Mouse (Mus musculus): ENCODE data around the gene Srsf4. TPM values are rescaled to one million over a fixed set of nuclear protein-coding genes. Genes with fewer than 3 reads are reported as not detected.

Srsf4 gene
- 100 to 1,000 TPM in 8 of 26 experiments, 10 to 100 TPM in 18; 65.0 to 125 (median 84.7) TPM for total RNA-seq (2018; cell fraction: chromatin; rRNA removed)
- total RNA-seq (2018; cell fraction: cytosol; rRNA removed), result 10 to 100 TPM; 25.6 to 35.4 (median 30.3) TPM
- total RNA-seq (2018; cell fraction: nucleus; rRNA removed), result 100 to 1,000 TPM in 2 of 26 experiments, 10 to 100 TPM in 24; 55.5 to 144 (median 73.0) TPM
- 30.6 to 39.6 TPM (median 32.8 TPM) in 3 replicates for polyA plus RNA-seq (2018)

DNA sequence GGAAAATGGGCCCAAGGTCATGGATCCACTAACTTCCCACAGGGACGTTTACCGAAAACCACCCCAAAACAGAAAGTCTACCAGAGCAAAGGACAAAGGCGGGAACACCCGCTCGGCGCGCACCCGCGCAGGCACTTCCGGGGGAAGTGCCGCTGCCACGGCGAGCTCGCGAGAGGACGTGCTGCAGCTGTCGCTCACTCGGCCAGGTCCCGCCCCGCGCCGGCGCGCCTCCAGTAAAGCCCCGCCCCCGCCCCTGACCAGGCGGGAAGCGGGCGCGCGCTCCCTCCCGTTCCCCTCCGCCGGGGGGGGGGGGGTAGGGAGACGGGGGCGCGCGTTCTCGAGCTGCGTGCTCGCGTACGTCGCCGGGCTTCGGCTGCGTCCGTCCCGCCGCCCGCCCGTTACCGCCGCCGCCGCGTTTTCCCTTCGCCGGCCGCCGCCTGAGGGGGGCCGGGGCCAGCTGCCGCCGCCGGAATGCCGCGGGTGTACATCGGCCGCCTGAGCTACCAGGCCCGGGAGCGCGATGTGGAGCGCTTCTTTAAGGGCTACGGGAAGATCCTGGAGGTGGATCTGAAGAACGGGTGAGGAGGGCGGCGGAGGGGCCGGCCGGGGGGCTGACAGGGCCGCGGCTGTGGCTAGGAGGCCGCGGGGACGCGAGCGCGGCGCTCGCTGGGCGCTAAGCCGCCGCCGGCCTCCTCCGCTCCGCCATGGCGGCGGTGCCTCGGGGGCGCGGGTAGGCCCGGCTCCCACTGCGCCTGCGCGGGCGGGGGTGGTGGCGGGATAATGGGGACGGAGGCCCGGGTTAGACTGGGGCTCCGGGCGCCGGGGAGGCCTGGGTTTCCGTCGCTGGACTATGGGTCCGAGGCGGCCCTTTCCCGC is at the start of gene Srsf4:
TSS of gene Srsf4 (plus strand) at position 325 of the 876 bp plus-strand sequence.
- peak within 1 kb of the TSS; percentile 74 for H3K27ac ChIP-seq
- H3K4me3 ChIP-seq (ENCODE audit: inconsistent target), result peak within 1 kb of the TSS; percentile 77
- WGBS (ENCODE audit: missing documents), result under 1% methylated on average over 51 of the region's 116 CpGs
- H3K79me2 ChIP-seq (ENCODE audit: inconsistent target), result peaks cover 46% of the 10 kb centered on the region
- H3K36me3 ChIP-seq (ENCODE audit: inconsistent target), result no peaks in the 10 kb centered on the region

GRCm38 (mm10) chr4:131824939-131825338 is 48.5 kb upstream of the Srsf4 start:
- no peaks in the 10 kb centered on the region for H3K79me2 ChIP-seq (ENCODE audit: inconsistent target)
- no peak overlapping the region for H3K4me3 ChIP-seq (ENCODE audit: inconsistent target)
- 58% methylated on average over 3 of the region's 3 CpGs for WGBS (ENCODE audit: missing documents)
- no peak overlapping the region for H3K27ac ChIP-seq
- H3K36me3 ChIP-seq (ENCODE audit: inconsistent target), result no peaks in the 10 kb centered on the region

GRCm38 (mm10) chr4:131825830-131826229 is 47.6 kb upstream of the Srsf4 start:
- Histone ChIP-seq H3K27ac (no peak overlapping the region), H3K79me2 (ENCODE audit: inconsistent target) (no peaks in the 10 kb centered on the region), H3K36me3 (ENCODE audit: inconsistent target) (no peaks in the 10 kb centered on the region), H3K4me3 (ENCODE audit: inconsistent target) (no peak overlapping the region)
- WGBS (ENCODE audit: missing documents), result 34% methylated on average over 8 of the region's 8 CpGs

GRCm38 (mm10) chr4:131826905-131827304 is 46.5 kb upstream of the Srsf4 start:
- WGBS (ENCODE audit: missing documents), result 64% methylated on average over 6 of the region's 6 CpGs
- H3K79me2 ChIP-seq (ENCODE audit: inconsistent target), result no peaks in the 10 kb centered on the region
- H3K27ac ChIP-seq, result no peak overlapping the region
- no peaks in the 10 kb centered on the region for H3K36me3 ChIP-seq (ENCODE audit: inconsistent target)
- H3K4me3 ChIP-seq (ENCODE audit: inconsistent target), result no peak overlapping the region

DNA sequence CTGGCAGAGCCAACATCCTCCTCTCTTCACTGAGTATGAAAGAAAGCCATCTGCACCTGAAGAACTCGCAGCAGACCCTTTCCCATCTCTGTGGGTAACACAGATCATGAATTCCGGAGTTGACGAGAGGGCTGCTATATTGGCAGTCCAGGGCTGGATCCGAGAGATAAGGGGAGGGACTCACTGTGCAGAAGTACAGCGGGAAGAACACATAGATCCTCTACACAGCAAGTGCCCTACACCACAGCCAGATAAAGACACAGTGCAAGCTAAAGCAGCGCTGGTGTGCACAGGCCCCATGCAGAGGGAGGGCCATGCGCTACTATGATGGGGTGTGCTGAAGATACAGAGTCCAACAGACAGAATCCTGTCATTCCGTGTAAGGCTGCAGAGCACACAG is 44.3 kb upstream of the Srsf4 start:
- Histone ChIP-seq H3K27ac (no peak overlapping the region), H3K79me2 (ENCODE audit: inconsistent target) (no peaks in the 10 kb centered on the region), H3K36me3 (ENCODE audit: inconsistent target) (no peaks in the 10 kb centered on the region), H3K4me3 (ENCODE audit: inconsistent target) (no peak overlapping the region)
- WGBS (ENCODE audit: missing documents), result 87% methylated on average over 8 of the region's 8 CpGs

- Histone ChIP-seq H3K36me3 (ENCODE audit: inconsistent target) (no peaks in the 10 kb centered on the region), H3K27ac (no peak overlapping the region), H3K4me3 (ENCODE audit: inconsistent target) (no peak overlapping the region), H3K79me2 (ENCODE audit: inconsistent target) (no peaks in the 10 kb centered on the region)
- WGBS (ENCODE audit: missing documents), result 93% methylated on average over 5 of the region's 5 CpGs
Observed at GRCm38 (mm10) chr4:131831546-131832045, 41.8 kb upstream of the Srsf4 start.

GRCm38 (mm10) chr4:131832759-131833407 is 40.5 kb upstream of the Srsf4 start:
- Histone ChIP-seq H3K36me3 (ENCODE audit: inconsistent target) (no peaks in the 10 kb centered on the region), H3K27ac (no peak overlapping the region), H3K79me2 (ENCODE audit: inconsistent target) (no peaks in the 10 kb centered on the region), H3K4me3 (ENCODE audit: inconsistent target) (no peak overlapping the region)
- WGBS (ENCODE audit: missing documents), result 98% methylated on average over 3 of the region's 3 CpGs

DNA sequence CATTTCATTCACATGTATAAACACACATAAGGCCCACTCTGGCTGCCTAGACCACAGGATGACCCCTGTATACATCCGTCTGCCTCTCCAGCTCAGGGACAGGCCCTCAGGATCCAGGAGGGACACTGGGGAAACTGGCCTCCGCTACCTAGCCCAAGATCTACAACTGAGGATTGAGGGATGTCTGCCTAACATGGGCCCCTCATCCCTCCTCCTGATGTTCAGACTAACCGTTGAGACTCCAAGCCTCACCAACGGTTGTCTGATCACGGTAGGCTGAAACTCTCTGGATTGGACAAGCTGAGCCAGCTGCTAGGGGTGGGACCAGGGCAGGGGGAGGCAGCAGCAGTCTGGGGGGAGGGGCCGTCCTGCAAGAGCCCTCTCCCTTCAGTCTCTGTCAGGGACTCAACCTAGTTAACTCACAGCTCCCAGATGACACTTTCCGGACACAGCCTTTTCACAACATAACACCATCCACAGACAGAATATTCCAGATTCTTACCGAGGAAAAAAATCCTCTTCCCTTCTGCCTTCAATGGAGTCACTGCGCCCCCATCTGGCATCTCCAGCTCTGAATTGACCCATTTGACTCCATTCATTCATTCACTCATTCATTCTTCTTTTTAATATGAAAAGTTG is 39.3 kb upstream of the Srsf4 start:
- Histone ChIP-seq H3K36me3 (ENCODE audit: inconsistent target) (no peaks in the 10 kb centered on the region), H3K27ac (no peak overlapping the region), H3K79me2 (ENCODE audit: inconsistent target) (no peaks in the 10 kb centered on the region), H3K4me3 (ENCODE audit: inconsistent target) (no peak overlapping the region)
- 75% methylated on average over 9 of the region's 9 CpGs for WGBS (ENCODE audit: missing documents)

- no peaks in the 10 kb centered on the region for H3K36me3 ChIP-seq (ENCODE audit: inconsistent target)
- no peaks in the 10 kb centered on the region for H3K79me2 ChIP-seq (ENCODE audit: inconsistent target)
- WGBS (ENCODE audit: missing documents), result 8% methylated on average over 33 of the region's 39 CpGs
- H3K4me3 ChIP-seq (ENCODE audit: inconsistent target), result no peak overlapping the region
- no peak overlapping the region for H3K27ac ChIP-seq
Observed at GRCm38 (mm10) chr4:131836351-131836881, 37.0 kb upstream of the Srsf4 start.

DNA sequence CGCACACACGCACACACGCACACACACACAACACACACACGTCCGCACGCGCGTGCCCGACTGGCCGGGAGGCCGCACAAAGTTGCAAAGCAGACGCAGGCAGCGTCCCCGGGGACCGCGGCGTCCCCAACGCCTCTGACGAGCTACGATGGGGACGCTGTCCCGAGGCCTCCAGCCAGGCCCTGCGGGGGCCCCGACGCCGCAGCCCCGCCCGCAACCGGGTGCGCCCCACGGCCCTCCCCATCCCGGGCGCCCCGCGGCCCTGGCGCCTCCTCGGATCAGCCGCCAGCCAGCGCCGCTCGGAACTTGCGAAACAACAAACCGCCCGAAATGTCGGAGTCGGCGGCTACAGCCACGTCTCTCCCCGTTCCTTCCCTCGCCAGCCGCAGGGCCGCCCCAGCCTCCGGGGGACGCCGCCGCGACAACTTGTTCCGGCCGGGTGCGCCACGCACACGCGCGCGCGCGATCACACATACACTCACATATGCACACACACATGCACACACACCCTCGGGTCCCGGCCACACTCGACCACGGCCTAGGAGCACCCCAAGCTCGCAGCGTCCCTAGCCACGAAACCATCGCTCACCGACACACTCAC is 36.4 kb upstream of the Srsf4 start:
- WGBS (ENCODE audit: missing documents), result under 1% methylated on average over 65 of the region's 76 CpGs
- H3K36me3 ChIP-seq (ENCODE audit: inconsistent target), result no peaks in the 10 kb centered on the region
- H3K27ac ChIP-seq, result no peak overlapping the region
- H3K4me3 ChIP-seq (ENCODE audit: inconsistent target), result no peak overlapping the region
- H3K79me2 ChIP-seq (ENCODE audit: inconsistent target), result no peaks in the 10 kb centered on the region

- WGBS (ENCODE audit: missing documents), result under 1% methylated on average over 72 of the region's 72 CpGs
- Histone ChIP-seq H3K36me3 (ENCODE audit: inconsistent target) (no peaks in the 10 kb centered on the region), H3K4me3 (ENCODE audit: inconsistent target) (no peak within 1 kb of the TSS), H3K27ac (no peak within 1 kb of the TSS), H3K79me2 (ENCODE audit: inconsistent target) (no peaks in the 10 kb centered on the region)
Observed at GRCm38 (mm10) chr4:131837872-131838524, 35.4 kb upstream of the Srsf4 start, which contains the start of gene Ptpru. Gene Ptpru, minus strand, starts transcription at chr4:131838288.

DNA sequence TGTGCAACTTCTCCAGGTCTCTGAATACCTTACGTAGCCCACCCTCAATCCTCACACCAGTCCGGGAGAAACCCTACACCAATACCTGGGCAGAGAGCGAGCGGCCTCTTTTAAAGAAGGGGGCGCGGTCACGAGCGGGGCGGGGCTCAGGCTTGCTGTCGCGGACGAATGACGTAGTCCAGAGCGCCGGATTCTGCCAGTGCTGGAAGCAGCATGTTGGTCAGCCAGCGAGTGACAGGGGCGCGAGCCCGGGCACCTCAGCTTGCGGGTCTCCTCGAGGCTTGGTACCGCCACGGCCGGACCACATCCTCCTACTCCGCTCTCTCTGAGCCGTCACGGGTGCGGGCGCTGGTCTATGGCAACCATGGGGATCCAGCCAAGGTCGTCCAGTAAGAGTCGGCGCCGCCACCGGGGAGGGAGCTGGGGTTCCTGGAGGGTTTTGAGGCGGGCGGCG is 30.1 kb upstream of the Srsf4 start, which contains the start of gene Mecr:
TSS of gene Mecr (plus strand) at position 181 of the 454 bp plus-strand sequence.
- Histone ChIP-seq H3K36me3 (ENCODE audit: inconsistent target) (no peaks in the 10 kb centered on the region), H3K79me2 (ENCODE audit: inconsistent target) (peaks cover 15% of the 10 kb centered on the region; the same call in 1 of the 2 replicates), H3K27ac (no peak within 1 kb of the TSS), H3K4me3 (ENCODE audit: inconsistent target) (peak within 1 kb of the TSS; percentile 62)
- WGBS (ENCODE audit: missing documents), result 0% methylated on average over 36 of the region's 37 CpGs

Measured in macrophage (primary cell).